Mouse (Mus musculus) thymus, adult 2 months (tissue): ENCODE results near the gene Ift52. TPM values are rescaled to one million over a fixed set of nuclear protein-coding genes. Genes with fewer than 3 reads are reported as not detected.

Source experiments
- DNase-seq: peaks from one replicate; pipeline ENCODE4 v3.0.0; 2021
- H3K27ac ChIP-seq: fragments of 200-500 bp; 2 replicates; pipeline ENCODE4 v1.5.1; 2012; ENCODE audit warnings: low read length, control low read depth; ENCODE audit not compliant: control insufficient read depth, insufficient read depth
- H3K27me3 ChIP-seq: fragments of 200-500 bp; 2 replicates; pipeline ENCODE4 v1.6.1; 2012; ENCODE audit warnings: mild to moderate bottlenecking, low read length, moderate library complexity, mixed read lengths; ENCODE audit not compliant: control insufficient read depth, insufficient read depth
- H3K36me3 ChIP-seq: fragments of 200-500 bp; 2 replicates; pipeline ENCODE4 v1.6.1; 2012; ENCODE audit warnings: mild to moderate bottlenecking, low read length, moderate library complexity; ENCODE audit not compliant: control insufficient read depth, insufficient read depth
- H3K4me1 ChIP-seq: fragments of 200-500 bp; replicated peaks from 2 replicates; pipeline ENCODE4 v1.6.1; 2012; ENCODE audit warnings: low read length; ENCODE audit not compliant: control insufficient read depth, insufficient read depth
- H3K4me3 ChIP-seq: fragments of 200-500 bp; 2 replicates; pipeline ENCODE4 v1.5.1; 2012; ENCODE audit warnings: mild to moderate bottlenecking, low read length, control low read depth, moderate library complexity; ENCODE audit not compliant: control insufficient read depth, insufficient read depth
- CTCF ChIP-seq: fragments of 200-500 bp; IDR thresholded peaks from 2 replicates; pipeline ENCODE4 v1.5.1; 2012; ENCODE audit warnings: mild to moderate bottlenecking, control low read depth, low read length, moderate library complexity, borderline replicate concordance; ENCODE audit not compliant: control insufficient read depth, poor library complexity, insufficient read depth; ENCODE audit errors: extremely low read depth
- POLR2A ChIP-seq: fragments of 200-500 bp; IDR thresholded peaks from 2 replicates; pipeline ENCODE4 v1.6.1; 2012; ENCODE audit warnings: mild to moderate bottlenecking, low read length, control low read depth, moderate library complexity; ENCODE audit not compliant: control insufficient read depth, poor library complexity, insufficient read depth; ENCODE audit errors: extremely low read depth
- WGBS: fragments of 180-500 bp; shearing (Covaris S2); methylation state at CpG from one replicate; pipeline ENCODE4 v1.1.7; 2018; 5-methylcytosine and 5-hydroxymethylcytosine counted together
- polyA plus RNA-seq: library from polyadenylated mRNA; depleted of rRNA; stranded (reverse); fragments of >200 nt; gene quantifications from 2 replicates; pipeline ENCODE4 v1.2.3, GENCODE M21; 2012; rRNA removed

Ift52 gene
- polyA plus RNA-seq, 1 experiment = 28.9 TPM

GRCm38 (mm10) chr2:163089475-163090123 is 72.4 kb downstream of the Ift52 start:
- no peaks in the 10 kb centered on the region for H3K27me3 ChIP-seq
- no peak for TF ChIP-seq CTCF
- TF ChIP-seq POLR2A = no peak
- H3K4me3 ChIP-seq = no peak overlapping the region
- H3K4me1 ChIP-seq = no peaks in the 10 kb centered on the region
- DNase-seq = no peak
- H3K36me3 ChIP-seq = no peaks in the 10 kb centered on the region
- H3K27ac ChIP-seq = no peak overlapping the region
- WGBS = 79% methylated on average over 5 of the region's 5 CpGs

- Histone ChIP-seq H3K27ac (no peak overlapping the region), H3K36me3 (no peaks in the 10 kb centered on the region), H3K4me3 (no peak overlapping the region), H3K27me3 (no peaks in the 10 kb centered on the region), H3K4me1 (no peaks in the 10 kb centered on the region)
- TF ChIP-seq POLR2A (no peak), CTCF (no peak)
- no peak for DNase-seq
- 98% methylated on average over 10 of the region's 10 CpGs for WGBS
These were observed 77.8 kb downstream of the Ift52 start for GRCm38 (mm10) chr2:163094909-163095308.

Other genes with a start within 250 kb of the Ift52 start
- 194 and 237 TPM in 2 replicates for gene Srsf6, start 85.8 kb upstream of the Ift52 start, polyA plus RNA-seq
- 0.19 and 0.36 TPM in 2 replicates for gene L3mbtl1, start 73.9 kb upstream of the Ift52 start, polyA plus RNA-seq
- gene Sgk2, start 30.0 kb upstream of the Ift52 start, polyA plus RNA-seq = 0.22 and 0.24 TPM in 2 replicates
- 29.8 and 44.7 TPM in 2 replicates for gene Mybl2, start 37.3 kb downstream of the Ift52 start, polyA plus RNA-seq
- not detected in 2 replicates for gene Gtsf1l, start 70.5 kb downstream of the Ift52 start, polyA plus RNA-seq
- 18.4 and 23.7 TPM in 2 replicates for gene Tox2, start 185.8 kb downstream of the Ift52 start, polyA plus RNA-seq